Mouse (Mus musculus) effector memory CD4-positive, alpha-beta T cell, adult 5 months (primary cell): ENCODE results near the gene Eef1e1. TPM values are rescaled to one million over a fixed set of nuclear protein-coding genes. Genes with fewer than 3 reads are reported as not detected.

Experiments
- polyA plus RNA-seq: library from polyadenylated mRNA; unstranded; fragments of 100-300 nt; shearing (Covaris generic); gene quantifications from one replicate; pipeline ENCODE4 v1.2.1, GENCODE M21; 2017

The Eef1e1 gene
- 38.2 TPM for polyA plus RNA-seq

DNA sequence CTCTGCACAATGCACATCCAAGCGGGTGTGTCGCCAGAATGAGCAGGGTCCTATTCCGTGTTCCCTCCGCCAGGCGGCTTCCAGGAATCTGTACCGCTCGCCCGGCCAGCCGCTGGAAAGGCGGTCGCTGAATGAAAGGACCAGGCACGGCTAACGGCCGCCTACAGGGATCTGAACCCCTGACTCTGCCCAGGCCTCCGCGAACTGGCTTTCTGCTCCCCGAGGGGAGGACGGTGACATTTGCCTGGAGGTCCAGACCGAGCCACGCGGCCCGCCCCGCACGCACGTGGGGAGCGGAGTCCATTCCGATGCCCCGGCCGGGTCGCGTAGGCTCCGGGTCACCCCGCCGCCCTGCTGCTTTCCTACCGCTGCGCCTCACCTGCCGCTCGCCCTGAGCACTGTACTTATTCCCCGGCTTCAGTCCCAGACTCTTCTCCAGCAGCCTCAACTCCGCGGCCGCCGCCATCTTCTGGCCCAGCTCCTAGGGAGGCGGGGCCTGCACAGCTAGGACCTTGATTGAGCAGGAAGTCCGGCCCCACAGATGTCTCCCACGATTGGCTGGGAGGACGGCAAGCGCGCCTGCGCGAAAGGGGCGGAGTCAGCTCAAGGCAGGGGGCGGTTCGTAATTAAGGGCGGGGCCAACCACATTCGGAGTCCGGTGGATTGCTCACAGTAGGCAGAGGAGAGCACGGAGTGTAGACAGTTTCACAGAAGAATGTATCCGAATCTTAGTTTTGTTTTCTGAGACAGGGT is at the start of gene Eef1e1:
Gene Eef1e1 (minus strand): TSS at position 531 of the 753 bp plus-strand sequence.

DNA sequence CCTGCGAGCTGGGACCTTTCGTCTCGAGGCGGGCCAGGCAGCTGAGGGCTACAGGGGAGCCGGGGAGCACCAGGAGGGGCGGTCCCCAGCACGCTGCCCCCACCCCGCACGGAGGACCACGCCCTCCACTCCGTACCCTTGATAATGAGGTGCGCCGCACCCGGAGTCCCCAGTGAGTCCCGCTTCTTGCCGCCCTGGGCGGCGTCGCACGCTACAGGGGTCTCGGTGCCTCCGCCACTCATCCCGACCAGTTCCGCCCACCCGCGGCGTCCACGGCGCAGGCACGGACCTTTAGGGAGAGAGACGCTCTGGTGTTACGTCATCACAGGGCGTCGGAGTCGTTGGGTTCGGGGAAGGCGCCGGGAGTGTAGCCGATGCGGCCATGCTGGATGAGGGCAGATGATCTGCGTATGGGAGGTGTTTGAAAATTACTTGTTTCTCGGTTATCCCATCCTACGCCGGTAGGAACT is 24.0 kb downstream of the Eef1e1 start, which contains the start of gene Bloc1s5:
Gene Bloc1s5 (minus strand): TSS at position 310 of the 470 bp plus-strand sequence.

Other genes starting within 250 kb of the Eef1e1 start
- 51.0 TPM for gene Txndc5, start 130.2 kb downstream of the Eef1e1 start, polyA plus RNA-seq
- gene Bloc1s5, start 23.9 kb downstream of the Eef1e1 start, polyA plus RNA-seq: 5.6 TPM